Mouse (Mus musculus) neural tube, embryonic 14.5 days (tissue): ENCODE measurements around the gene Oxa1l. TPM values are rescaled to one million over a fixed set of nuclear protein-coding genes. Genes with fewer than 3 reads are reported as not detected.
"Not testable (repeated sequence)": the region's sequence is repeated elsewhere in the genome, so short reads cannot be mapped to it uniquely, and the experiment has no call there.

ENCODE experiments used
- ATAC-seq: fragments of 200-750 bp; cut with Nextera tagmentation; 2 replicates; pipeline ENCODE4 v1.8.0; 2017; ENCODE audit warnings: low read depth, mild to moderate bottlenecking, moderate TSS enrichment, moderate library complexity
- H3K27ac ChIP-seq: fragments of 300-500 bp; sonication (generic); 2 replicates; pipeline ENCODE4 v1.5.1; 2014; ENCODE audit warnings: low read depth, mild to moderate bottlenecking, control low read depth, low read length, moderate library complexity, mixed read lengths
- H3K27me3 ChIP-seq: fragments of 300-500 bp; sonication (generic); 2 replicates; pipeline ENCODE4 v1.6.1; 2014; ENCODE audit warnings: low read length; ENCODE audit not compliant: control insufficient read depth, insufficient read depth
- H3K36me3 ChIP-seq: fragments of 300-500 bp; sonication (generic); 2 replicates; pipeline ENCODE4 v1.6.1; 2014; ENCODE audit warnings: low read length, mixed read lengths; ENCODE audit not compliant: control insufficient read depth, insufficient read depth
- H3K4me1 ChIP-seq: fragments of 300-500 bp; sonication (generic); 2 replicates; pipeline ENCODE4 v1.6.1; 2014; ENCODE audit warnings: low read length; ENCODE audit not compliant: control insufficient read depth, insufficient read depth
- H3K4me2 ChIP-seq: fragments of 300-500 bp; sonication (generic); 2 replicates; pipeline ENCODE4 v1.6.1; 2014; ENCODE audit warnings: mild to moderate bottlenecking, low read depth, low read length, control low read depth
- H3K4me3 ChIP-seq: fragments of 300-500 bp; sonication (generic); 2 replicates; pipeline ENCODE4 v1.5.1; 2014; ENCODE audit warnings: low read depth, low read length, control low read depth, mixed read lengths
- H3K9ac ChIP-seq: fragments of 300-500 bp; sonication (generic); replicated peaks from 2 replicates; pipeline ENCODE4 v1.6.1; 2014; ENCODE audit warnings: low read depth, mild to moderate bottlenecking, control low read depth, low read length, mixed read lengths
- H3K9me3 ChIP-seq: fragments of 300-500 bp; sonication (generic); 2 replicates; pipeline ENCODE4 v1.6.1; 2016; ENCODE audit warnings: low read length; ENCODE audit not compliant: control insufficient read depth
- WGBS: fragments of 180-500 bp; shearing (Covaris S2); extraction: QIAGEN DNeasy Blood & Tissue Kit; methylation state at CpG from one replicate; pipeline ENCODE4 v1.1.7; 2014; 5-methylcytosine and 5-hydroxymethylcytosine counted together
- polyA plus RNA-seq: library from polyadenylated mRNA; unstranded; fragments of >200 nt; fragmentation: Nextera tagmentation; extraction: Ambion mirVana; gene quantifications from 2 replicates; pipeline ENCODE4 v1.2.1, GENCODE M21; 2014

The Oxa1l gene
- polyA plus RNA-seq, 1 experiment from 2014 or later: 75.4 TPM

DNA sequence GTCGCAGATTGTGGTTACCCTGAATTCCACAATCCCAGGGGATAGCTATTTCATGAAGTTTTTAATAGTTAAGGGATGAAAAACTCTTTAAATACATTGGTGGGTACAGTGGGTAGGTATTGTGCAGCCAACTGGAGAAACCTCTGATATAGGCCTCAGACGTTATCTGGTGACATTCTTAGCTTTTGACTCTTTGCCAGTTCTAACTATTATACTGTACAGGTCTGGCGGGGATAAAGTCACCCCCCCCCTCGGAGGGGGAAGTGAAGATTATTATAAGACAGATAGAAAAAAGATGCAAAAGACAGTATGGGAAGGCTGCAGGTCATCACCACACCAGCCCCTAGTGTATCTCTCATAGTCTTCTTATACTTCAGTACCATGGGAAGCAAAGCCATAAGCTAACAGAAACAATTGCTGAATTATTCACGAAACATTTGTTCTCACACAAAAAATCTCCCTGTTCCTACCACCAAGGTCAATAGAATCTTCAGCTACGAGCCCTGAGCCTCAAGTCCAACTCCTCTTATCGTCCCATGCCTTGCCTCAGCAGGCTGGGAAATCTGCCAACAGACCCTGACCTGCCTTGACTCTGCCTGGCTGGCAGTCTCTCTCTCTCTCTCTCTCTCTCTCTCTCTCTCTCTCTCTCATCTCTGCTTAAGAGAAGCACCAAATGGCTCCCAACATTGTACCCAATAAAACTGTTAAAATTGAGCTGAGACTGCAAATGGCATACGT, 27.0 kb upstream of the Oxa1l start:
- H3K27me3 ChIP-seq: no peaks in the 10 kb centered on the region
- no peak overlapping the region for H3K4me3 ChIP-seq
- no peaks in the 10 kb centered on the region for H3K36me3 ChIP-seq
- no peak overlapping the region for H3K27ac ChIP-seq
- no peaks in the 10 kb centered on the region for H3K9me3 ChIP-seq
- H3K9ac ChIP-seq: no peak overlapping the region
- no peak overlapping the region for H3K4me2 ChIP-seq
- H3K4me1 ChIP-seq: no peaks in the 10 kb centered on the region
- WGBS: 71% methylated on average over 8 of the region's 8 CpGs
- no peak for ATAC-seq

DNA sequence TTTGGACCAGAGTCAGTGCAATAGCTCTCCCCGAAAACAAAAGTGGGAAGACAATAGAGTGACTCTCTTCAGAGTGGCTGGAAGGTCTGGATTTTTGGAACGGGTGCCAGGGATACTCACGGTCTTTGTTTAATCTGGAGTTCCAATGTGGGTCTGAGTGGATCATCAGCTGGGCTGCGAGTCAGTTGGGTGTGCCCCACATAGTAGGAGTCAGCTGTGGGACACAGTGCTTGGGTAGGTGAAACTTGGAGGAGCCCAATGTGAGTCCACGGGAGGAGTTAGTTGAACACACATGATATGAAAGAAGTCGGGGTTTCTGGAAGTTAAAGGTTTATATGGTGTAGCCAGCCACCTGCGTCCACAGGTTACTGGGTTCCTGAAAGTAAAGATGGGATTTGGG, 19.8 kb upstream of the Oxa1l start:
- Histone ChIP-seq H3K9ac (no peak overlapping the region), H3K4me2 (no peak overlapping the region), H3K4me1 (no peaks in the 10 kb centered on the region), H3K9me3 (no peaks in the 10 kb centered on the region), H3K4me3 (no peak overlapping the region), H3K27ac (no peak overlapping the region), H3K36me3 (no peaks in the 10 kb centered on the region), H3K27me3 (no peaks in the 10 kb centered on the region)
- no peak for ATAC-seq
- WGBS: 66% methylated on average over 7 of the region's 7 CpGs

DNA sequence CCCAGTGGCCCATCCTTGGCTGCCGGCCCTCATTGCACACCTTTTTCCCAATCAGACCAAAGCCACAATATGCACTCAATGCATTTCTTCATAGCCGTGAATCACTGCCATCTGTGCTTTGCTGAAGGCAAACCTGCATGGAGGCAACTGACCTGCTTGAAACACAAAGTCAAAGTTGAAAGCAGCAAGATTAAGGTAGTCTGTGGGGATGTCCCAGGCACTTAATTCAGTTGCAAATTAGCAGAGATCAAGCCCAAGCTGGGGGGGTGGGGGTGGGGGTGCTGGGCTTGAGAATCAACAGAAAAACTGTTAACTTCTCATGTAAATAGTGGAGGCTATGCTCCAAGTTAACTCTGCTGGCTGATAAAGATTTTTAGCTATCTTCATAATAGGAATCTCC, 18.8 kb upstream of the Oxa1l start:
- not testable (repeated sequence) for H3K27me3 ChIP-seq, H3K27ac ChIP-seq, H3K4me2 ChIP-seq, H3K9ac ChIP-seq, H3K4me1 ChIP-seq, ATAC-seq, H3K36me3 ChIP-seq, H3K9me3 ChIP-seq, H3K4me3 ChIP-seq
- 42% methylated on average over 2 of the region's 2 CpGs for WGBS

DNA sequence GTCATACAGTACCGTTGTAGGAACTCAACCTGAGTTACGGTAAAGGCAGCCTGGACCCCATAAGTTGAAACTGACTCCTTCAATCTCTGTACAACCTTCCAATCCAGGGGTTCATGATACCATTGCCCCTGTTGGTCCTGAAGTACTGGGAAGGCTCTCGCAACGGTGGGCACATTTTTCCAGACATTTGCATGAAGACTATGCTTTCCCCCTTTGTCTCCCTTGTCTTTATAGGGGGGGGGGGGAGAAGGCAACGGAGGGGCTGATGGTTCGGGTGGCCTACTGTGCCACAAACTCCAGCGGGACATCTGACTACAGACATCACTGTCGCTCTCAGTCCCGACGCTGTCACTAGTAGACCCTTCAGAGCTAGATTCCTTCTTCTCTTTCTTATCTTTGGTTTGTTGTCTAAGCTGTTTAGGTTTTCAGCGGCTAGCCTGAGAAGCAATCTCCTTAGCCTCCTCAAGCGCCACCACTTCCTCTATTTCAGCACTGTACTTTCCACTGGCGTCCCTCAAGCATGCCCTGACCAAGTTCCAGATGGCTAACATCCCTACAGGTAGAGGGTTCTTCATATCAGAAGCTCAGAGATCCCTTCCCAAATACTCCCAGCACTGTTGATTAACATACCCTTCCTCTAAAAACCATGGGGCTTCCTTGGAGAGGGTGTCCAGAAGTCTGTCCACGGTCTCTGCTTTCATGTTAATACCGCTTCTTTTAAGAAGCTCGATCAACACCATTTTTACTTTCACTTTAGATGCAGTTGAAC, 9.7 kb upstream of the Oxa1l start:
- H3K36me3 ChIP-seq, H3K27ac ChIP-seq, H3K27me3 ChIP-seq, H3K4me2 ChIP-seq, H3K4me1 ChIP-seq, ATAC-seq, H3K9ac ChIP-seq, H3K9me3 ChIP-seq, H3K4me3 ChIP-seq: not testable (repeated sequence)
- 95% methylated on average over 16 of the region's 16 CpGs for WGBS

DNA sequence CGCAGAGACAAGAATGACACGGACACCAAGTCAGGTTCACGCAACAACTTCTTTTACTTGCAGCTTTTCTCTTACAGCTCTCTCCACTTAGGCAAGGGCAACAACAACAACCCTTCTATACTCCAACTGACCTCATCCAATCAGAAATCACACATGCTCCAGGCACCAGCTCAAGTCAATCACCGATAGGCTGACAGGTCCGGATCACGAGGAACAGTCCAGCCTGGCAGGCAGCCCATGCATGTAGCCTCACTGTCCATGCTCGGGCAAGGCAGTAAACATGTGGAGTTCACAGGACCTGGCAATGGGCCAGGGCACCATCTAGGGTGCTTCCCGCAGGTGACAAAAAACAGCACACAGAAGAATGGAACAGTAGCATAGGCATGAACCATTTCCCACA, 8.3 kb upstream of the Oxa1l start:
- Histone ChIP-seq H3K4me3 (no peak overlapping the region), H3K4me2 (no peak overlapping the region), H3K27me3 (no peaks in the 10 kb centered on the region), H3K9me3 (no peaks in the 10 kb centered on the region), H3K4me1 (no peaks in the 10 kb centered on the region), H3K36me3 (no peaks in the 10 kb centered on the region), H3K9ac (no peak overlapping the region), H3K27ac (no peak overlapping the region)
- WGBS: 90% methylated on average over 8 of the region's 8 CpGs
- no peak for ATAC-seq

DNA sequence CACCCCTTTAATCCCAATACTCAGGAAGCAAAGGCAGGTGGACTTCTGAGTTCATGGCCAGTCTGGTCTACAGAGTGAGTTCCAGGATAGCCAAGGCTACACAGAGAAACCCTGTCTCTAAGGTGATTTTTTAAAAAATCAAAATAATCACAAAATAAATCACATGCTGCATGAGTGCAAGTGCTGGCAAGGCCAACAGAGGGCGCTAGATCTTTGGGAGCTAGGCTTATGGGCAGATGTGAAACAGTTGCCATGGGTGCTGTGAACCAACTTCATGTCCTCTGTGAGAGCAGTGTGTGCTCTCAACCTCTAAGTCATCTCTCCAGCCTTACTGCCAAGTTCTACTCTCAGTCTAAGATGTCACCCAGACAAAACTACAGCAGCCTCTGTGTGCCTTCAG, 6.2 kb upstream of the Oxa1l start:
- Histone ChIP-seq H3K4me3 (no peak overlapping the region), H3K9me3 (no peaks in the 10 kb centered on the region), H3K36me3 (no peaks in the 10 kb centered on the region), H3K4me1 (no peaks in the 10 kb centered on the region), H3K4me2 (no peak overlapping the region), H3K9ac (no peak overlapping the region), H3K27me3 (no peaks in the 10 kb centered on the region), H3K27ac (no peak overlapping the region)
- ATAC-seq: no peak
- WGBS: 58% methylated on average over 1 of the region's 1 CpGs

DNA sequence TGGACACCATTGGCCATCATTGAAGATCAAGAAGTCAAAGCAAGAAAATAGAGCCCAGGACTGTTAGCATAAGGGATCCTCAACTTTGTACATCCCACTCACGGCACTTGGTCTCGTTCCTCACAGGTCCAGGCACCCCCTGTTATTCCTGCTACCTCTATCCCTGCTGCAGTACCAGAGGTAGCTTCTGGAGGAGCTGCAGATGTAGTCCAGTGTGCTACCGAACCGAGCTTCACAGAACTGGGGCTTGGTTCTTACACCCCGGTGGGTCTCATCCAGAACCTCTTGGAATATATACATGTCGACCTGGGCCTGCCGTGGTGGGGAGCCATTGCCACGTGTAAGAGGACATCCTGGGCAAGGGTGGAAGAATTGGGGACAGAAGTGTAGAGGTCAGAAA, 2.5 kb downstream of the Oxa1l start:
- WGBS: 96% methylated on average over 8 of the region's 8 CpGs
- H3K36me3 ChIP-seq: peaks cover 26% of the 10 kb centered on the region
- no peak overlapping the region for H3K4me3 ChIP-seq
- no peaks in the 10 kb centered on the region for H3K27me3 ChIP-seq
- H3K4me1 ChIP-seq: peaks cover 5% of the 10 kb centered on the region; the same call in 1 of the 2 replicates
- no peak overlapping the region for H3K9ac ChIP-seq
- no peak for ATAC-seq
- no peaks in the 10 kb centered on the region for H3K9me3 ChIP-seq
- no peak overlapping the region for H3K4me2 ChIP-seq
- no peak overlapping the region for H3K27ac ChIP-seq

DNA sequence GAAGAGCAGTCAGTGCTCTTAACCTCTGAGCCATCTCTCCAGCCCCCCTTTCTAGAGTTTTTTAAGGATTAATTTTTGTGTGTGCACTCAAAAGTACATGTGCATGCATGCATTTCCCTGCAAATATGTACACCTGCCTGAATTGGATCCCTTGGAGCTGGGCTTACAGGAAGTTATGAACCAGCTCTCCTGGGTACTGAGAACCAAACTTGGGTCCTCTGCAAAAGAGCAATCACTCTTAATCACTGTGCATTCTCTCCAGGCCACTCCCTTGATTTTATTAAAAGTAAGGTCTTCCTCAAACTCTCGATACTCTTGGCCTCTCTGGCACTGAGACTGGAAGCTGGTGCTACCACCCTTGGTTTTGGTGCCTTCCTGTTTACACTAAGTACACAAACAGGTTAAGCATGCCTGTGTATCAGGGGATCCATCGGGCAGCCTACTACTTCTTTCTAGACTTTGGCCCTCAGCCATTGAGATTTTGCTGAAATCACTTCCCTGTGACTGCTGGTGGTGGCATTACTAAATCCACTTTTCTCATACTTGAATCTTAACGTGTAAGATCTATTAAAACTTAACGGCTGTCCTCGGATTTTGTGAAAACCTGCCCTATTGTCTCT, 4.5 kb downstream of the Oxa1l start:
- peaks cover 42% of the 10 kb centered on the region for H3K36me3 ChIP-seq
- no peak overlapping the region for H3K4me3 ChIP-seq
- ATAC-seq: no peak
- peaks cover 5% of the 10 kb centered on the region; the same call in 1 of the 2 replicates for H3K4me1 ChIP-seq
- H3K27ac ChIP-seq: no peak overlapping the region
- H3K9ac ChIP-seq: no peak overlapping the region
- H3K27me3 ChIP-seq: no peaks in the 10 kb centered on the region
- H3K4me2 ChIP-seq: no peak overlapping the region
- no peaks in the 10 kb centered on the region for H3K9me3 ChIP-seq
- 96% methylated on average over 5 of the region's 5 CpGs for WGBS

DNA sequence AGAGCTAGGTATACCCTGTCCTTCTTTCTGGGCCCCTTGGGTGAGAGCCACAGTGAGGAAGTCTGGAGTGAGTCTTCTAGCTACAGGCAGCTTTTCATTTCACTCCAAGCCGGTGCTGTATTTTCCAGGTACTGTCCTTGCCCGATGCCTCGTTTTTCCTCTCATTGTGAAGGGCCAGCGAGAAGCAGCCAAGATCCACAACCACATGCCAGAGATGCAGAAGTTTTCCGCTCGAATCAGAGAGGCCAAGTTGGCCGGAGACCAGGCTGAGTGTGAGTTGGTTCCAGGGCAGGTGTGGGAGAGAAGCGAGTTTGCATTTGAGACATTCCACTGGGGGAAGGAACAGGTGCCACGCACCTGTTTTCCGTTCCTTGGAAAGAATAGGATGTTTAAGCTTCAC, 5.9 kb downstream of the Oxa1l start:
- ATAC-seq: no peak
- H3K4me1 ChIP-seq: peaks cover 5% of the 10 kb centered on the region; the same call in 1 of the 2 replicates
- WGBS: 94% methylated on average over 10 of the region's 10 CpGs

More for the DNA sequence above, 5.9 kb downstream of the Oxa1l start:
- Histone ChIP-seq H3K27me3 (no peaks in the 10 kb centered on the region), H3K9ac (no peak overlapping the region), H3K27ac (no peak overlapping the region), H3K36me3 (peaks cover 49% of the 10 kb centered on the region), H3K9me3 (no peaks in the 10 kb centered on the region), H3K4me3 (no peak overlapping the region), H3K4me2 (no peak overlapping the region)
